Mouse (Mus musculus) 3134 (cell line): ENCODE measurements around the gene Ppa1.
"Not testable (repeated sequence)": the region's sequence is repeated elsewhere in the genome, so short reads cannot be mapped to it uniquely, and the experiment has no call there.

Source experiments
- DNase-seq: peaks from one replicate; pipeline ENCODE4 v3.0.0-alpha.2; 2011; ENCODE audit warnings: low spot score; ENCODE audit not compliant: insufficient read length; ENCODE audit errors: extremely low read depth

Ppa1 gene

GRCm38 (mm10) chr10:61647790-61648736, at the start of gene Ppa1:
Gene Ppa1 (plus strand): TSS chr10:61648552.
- DNase-seq: peak; percentile 90

GRCm38 (mm10) chr10:61599556-61600114, 48.7 kb upstream of the Ppa1 start:
- no peak for DNase-seq

- DNase-seq: peak; percentile 21
These were observed 45.9 kb upstream of the Ppa1 start for GRCm38 (mm10) chr10:61602283-61603033.

- DNase-seq: no peak
These were observed 43.8 kb upstream of the Ppa1 start for GRCm38 (mm10) chr10:61604376-61605065.

GRCm38 (mm10) chr10:61605381-61605780, 43.0 kb upstream of the Ppa1 start:
- not testable (repeated sequence) for DNase-seq

- no peak for DNase-seq
These were observed 42.5 kb upstream of the Ppa1 start for GRCm38 (mm10) chr10:61605851-61606250.

- no peak for DNase-seq
These were observed 40.1 kb upstream of the Ppa1 start for GRCm38 (mm10) chr10:61608233-61608632.

GRCm38 (mm10) chr10:61610650-61611235, 37.6 kb upstream of the Ppa1 start:
- no peak for DNase-seq

GRCm38 (mm10) chr10:61614311-61614710, 34.0 kb upstream of the Ppa1 start:
- DNase-seq: no peak

GRCm38 (mm10) chr10:61618528-61618927, 29.8 kb upstream of the Ppa1 start:
- DNase-seq: no peak

- no peak for DNase-seq
These were observed 26.7 kb upstream of the Ppa1 start for GRCm38 (mm10) chr10:61621681-61622080.

GRCm38 (mm10) chr10:61623874-61624273, 24.5 kb upstream of the Ppa1 start:
- DNase-seq: not testable (repeated sequence)

- DNase-seq: no peak
These were observed 23.6 kb upstream of the Ppa1 start for GRCm38 (mm10) chr10:61624771-61625170.

GRCm38 (mm10) chr10:61625381-61626257, 22.7 kb upstream of the Ppa1 start:
- DNase-seq: no peak

GRCm38 (mm10) chr10:61626551-61626950, 21.8 kb upstream of the Ppa1 start:
- no peak for DNase-seq

GRCm38 (mm10) chr10:61627195-61627937, 21.0 kb upstream of the Ppa1 start:
- DNase-seq: no peak

GRCm38 (mm10) chr10:61627938-61628250, 20.5 kb upstream of the Ppa1 start:
- DNase-seq: no peak

GRCm38 (mm10) chr10:61632445-61632844, 15.9 kb upstream of the Ppa1 start:
- DNase-seq: no peak

GRCm38 (mm10) chr10:61637055-61637454, 11.3 kb upstream of the Ppa1 start:
- no peak for DNase-seq
